Mouse (Mus musculus) thymus, adult 2 months (tissue): ENCODE measurements at regions not wholly inside any gene's neighbourhood (a gene's known extent, or its start where the extent isn't known, plus 50 kb on each side); places are given as distances from the start of the nearest gene placed in this dataset.

Experiments used
- CTCF ChIP-seq: fragments of 200-500 bp; IDR thresholded peaks from 2 replicates; pipeline ENCODE4 v1.5.1; 2012; ENCODE audit warnings: mild to moderate bottlenecking, control low read depth, low read length, moderate library complexity, borderline replicate concordance; ENCODE audit not compliant: control insufficient read depth, poor library complexity, insufficient read depth; ENCODE audit errors: extremely low read depth
- POLR2A ChIP-seq: fragments of 200-500 bp; IDR thresholded peaks from 2 replicates; pipeline ENCODE4 v1.6.1; 2012; ENCODE audit warnings: mild to moderate bottlenecking, low read length, control low read depth, moderate library complexity; ENCODE audit not compliant: control insufficient read depth, poor library complexity, insufficient read depth; ENCODE audit errors: extremely low read depth

DNA sequence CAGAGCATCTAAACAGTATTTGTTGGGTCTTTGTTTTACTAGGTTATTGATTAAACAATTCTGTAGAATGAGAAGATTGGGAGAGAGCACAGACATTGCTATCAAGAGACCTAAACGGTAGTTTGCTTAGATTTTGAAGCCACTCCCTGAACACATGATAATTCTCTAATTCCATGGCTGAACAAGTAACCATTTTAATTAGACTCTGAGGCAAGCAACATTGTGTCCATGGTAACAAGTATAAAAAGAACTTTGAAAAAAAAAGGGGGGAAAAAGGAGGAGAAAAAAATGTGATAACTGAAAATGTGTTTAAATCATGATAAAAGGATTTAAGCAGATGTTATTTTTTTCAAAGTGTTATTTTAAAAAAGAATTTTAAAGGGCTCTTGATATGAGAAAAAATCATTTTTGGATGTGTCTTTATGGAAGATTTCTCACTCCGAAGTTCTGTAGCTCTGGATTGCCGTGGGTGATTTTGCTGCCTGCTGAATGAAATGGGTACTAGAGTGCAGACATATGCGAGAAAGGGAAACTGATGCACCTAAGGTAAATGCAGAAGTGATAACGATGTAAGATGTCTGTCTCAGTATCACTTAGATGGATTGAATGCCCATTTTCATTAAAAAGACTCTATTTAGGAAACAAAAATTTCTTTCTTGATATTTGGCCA is 1166.9 kb upstream of the Zeb2 start:
- no peak for TF ChIP-seq POLR2A
- TF ChIP-seq CTCF = no peak
